Mouse (Mus musculus): ENCODE results near the gene Dcaf8.
A peak's percentile ranks its signal among the peaks of the same experiment; 100 is the strongest.
"Not testable (repeated sequence)": the region's sequence is repeated elsewhere in the genome, so short reads cannot be mapped to it uniquely, and the experiment has no call there.

The Dcaf8 gene

DNA sequence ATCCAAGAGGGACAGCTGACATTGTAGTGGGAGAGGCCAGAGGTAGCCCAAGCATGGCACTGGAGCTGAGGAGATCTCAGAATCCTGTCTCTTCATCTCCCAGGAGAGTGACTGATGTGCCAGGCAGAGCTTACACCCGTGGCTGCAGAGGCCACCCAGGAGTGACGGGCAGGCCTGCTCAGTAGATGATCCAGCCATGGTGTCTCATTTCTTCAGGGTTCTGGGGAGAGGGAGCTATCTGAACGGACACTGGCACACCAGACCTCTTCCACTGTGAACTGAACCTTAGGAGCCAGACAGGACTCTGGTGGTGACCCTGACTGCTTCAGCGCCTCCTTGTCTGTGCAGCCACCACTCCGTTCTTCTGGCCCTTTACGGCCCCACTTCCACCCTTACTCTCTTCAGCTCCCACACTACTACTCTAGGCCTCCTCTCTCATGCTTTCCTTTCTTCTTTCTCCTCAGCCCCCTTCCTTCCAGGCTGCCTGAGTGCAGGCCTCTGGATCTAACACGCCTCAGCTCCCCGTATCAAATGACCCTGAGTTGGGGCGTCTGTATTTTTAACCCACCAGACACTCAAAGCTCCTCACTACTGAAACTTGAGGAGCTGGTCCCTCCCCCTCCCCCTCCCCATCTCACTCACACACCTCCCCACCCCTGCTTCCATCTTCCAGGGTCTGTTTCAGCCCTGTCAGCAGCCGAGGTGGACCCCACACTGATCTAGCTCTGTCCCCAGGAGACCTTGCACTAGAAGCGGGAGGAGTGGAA, 73.6 kb downstream of the Dcaf8 start:
- DNase-seq, result no peak

DNA sequence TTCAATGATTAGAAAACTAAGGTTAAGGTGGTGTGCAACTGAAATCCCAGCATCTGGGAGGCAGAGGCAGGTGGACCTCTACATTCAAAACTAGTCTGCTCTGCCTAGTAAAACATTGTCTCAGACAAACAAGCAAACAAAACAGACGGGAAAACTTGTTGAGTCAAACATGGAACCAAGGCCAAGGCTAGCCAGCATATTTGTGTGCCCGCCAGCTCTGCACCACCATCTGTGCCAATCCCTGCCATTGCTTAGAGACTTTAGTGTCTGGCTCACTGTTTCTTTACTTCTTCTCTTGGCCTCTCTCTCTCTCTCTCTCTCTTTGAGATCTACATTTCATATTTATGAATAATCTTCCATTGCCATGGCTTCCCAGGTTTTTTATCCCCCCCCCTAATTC, 80.3 kb downstream of the Dcaf8 start:
- no peak for DNase-seq

DNA sequence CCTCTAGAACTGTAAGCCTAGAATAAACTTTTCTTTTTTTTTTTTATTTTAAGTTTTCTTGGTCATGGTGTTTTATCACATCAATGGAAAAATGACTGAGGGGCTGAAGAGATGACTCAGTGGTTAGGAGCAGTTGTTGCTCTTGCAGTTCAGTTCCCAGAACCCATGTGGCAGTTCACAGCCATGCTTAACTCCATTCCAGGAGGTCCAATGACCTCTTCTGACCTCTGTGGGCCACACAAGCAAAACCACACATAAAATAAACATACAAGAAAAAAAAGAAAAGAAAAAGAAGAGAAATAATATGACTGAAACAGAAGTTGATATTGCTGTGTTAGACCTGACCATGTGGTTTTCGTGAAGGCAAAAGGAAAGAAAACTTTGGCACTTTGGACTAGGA, 81.3 kb downstream of the Dcaf8 start:
- no peak for DNase-seq

DNA sequence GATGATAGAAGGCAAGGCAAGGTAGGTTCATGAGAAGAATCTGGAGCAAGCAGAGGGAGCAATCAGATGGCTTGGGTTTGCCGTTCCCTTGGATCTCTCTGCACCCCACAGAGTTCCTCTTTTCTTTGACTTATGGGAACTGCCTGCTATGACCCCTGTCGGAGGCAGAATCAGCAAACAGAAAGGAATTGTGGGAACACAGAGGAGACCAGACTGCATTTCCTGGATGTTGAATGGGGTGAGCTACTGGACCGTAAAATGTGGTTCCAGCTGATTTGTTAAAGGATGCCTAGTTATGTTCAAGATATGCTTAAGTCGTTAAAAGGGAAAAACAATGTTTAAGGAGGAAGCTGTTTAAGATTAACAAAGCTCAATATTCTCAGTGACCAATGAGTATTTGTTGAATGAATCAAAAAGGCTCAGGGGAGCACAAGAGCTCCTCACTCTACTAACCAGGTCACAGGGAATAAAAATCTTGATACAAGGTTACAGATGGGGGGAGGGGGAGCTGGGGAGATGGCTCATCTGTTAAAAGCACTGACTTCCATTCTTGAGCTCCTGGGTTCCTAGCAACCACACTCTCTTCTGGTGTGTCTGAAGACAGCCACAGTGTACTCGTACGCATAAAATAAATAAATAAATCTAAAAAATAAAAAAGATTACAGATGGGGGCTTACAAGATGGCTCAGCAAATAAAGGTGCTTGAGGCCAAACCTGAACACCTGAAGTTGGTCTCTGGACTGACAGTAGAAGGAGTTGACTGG, 93.2 kb downstream of the Dcaf8 start:
- DNase-seq, result peak; percentile 45

DNA sequence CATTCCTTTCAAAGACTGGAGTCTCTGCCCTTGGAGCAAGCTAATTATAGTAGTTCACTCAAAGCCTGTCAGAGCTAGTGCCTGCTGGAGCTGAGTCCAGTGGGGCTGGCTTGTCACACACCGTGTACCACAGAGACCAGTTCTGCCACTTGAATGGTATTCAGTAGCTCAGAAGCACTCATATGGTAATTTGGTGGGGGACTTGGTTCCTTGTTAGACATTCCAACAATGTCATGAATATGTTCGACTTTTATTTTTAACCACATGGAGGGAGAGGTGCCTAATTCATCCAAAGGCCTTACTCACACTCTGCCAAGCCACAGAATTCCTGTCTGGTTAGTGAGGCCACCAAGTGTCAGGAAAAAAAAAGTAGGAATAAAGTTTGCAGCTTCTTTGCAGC, 94.5 kb downstream of the Dcaf8 start:
- peak; percentile 75 for DNase-seq

DNA sequence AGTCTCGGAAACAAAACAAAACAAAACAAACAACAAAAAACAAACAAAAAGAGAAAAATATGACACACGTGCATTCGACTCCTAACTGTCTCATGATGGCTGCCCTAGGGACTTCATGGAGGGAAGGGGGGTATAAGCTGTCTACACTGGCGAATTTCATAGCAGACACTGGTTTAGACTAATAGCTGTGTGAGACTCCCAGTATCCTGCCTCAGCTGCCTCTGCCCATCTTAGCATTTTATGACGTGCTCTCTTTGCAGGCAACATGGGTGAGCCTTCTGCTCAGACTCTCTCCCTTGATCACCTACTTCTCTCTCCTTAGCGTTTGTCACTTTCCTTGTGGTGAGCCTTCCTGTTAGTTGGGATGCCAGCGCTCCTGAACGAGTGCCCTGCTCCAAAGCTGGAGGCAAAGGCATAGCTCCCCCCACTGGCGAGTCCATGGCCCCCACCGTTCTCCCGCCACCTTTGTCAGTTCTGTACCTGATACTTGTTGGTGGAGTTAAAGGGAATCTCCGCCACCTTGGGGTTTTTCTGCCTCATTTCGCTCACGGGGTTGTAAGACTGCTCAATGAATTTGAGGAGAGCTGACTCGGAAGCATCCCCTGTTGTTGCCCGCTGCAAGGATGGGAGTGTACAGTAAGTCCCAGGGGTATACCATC, 95.8 kb downstream of the Dcaf8 start:
- peak; percentile 41 for DNase-seq

DNA sequence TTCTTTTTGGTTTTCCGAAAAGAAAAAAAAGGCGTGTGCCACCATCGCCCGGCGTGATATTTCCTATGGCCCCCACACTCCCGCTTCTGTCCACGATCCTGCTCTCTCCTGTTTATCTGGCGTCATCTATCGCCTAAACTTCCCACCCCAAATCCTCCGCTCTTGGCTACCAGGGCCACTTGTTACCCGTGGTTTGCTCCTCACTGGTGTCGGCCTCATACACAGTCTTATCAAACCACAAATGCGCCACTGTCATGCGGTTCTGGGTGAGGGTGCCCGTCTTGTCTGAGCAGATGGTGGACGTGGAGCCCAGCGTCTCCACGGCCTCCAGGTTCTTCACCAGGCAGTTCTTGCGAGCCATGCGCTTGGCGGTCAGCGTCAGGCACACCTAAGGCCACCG, 96.8 kb downstream of the Dcaf8 start:
- not testable (repeated sequence) for DNase-seq

All from kidney, postnatal 14 days (tissue).